In genomic region chr13:99055609-99056321, GRCm38 (mm10) we compare ENCODE assay signal across 7 mouse cellular contexts.
A peak's percentile ranks its signal among the peaks of the same experiment; 100 is the strongest.
DNase-seq lines count a peak whose midpoint lies in the region; ATAC-seq and TF ChIP-seq lines count a peak whose summit lies in the region.

No protein-coding gene starts in this region.

- intact Hi-C loops in heart, postnatal 36 days (cut with DNase I): loop anchor here (5.0 kb wide), 2 partner anchors 67 to 117 kb away; no protein-coding TSS in a partner anchor

- 11% methylated on average over 11 of the region's 11 CpGs for WGBS in olfactory bulb, adult 2 months

- H3K27ac ChIP-seq in embryonic fibroblast, embryonic 13.5 days (ENCODE audit: insufficient read depth, low read length): peak overlapping the region; percentile 74
- peak overlapping the region; percentile 98 for H3K27ac ChIP-seq in olfactory bulb, adult 2 months (ENCODE audit: insufficient read depth, low read depth, low read length)

- no peak overlapping the region for H3K4me3 ChIP-seq in embryonic fibroblast, embryonic 13.5 days (ENCODE audit: insufficient read depth, low read length)
- H3K4me3 ChIP-seq in olfactory bulb, adult 2 months (ENCODE audit: insufficient read depth, low read depth, low read length): peak overlapping the region; percentile 30; the same call in 1 of the 2 replicates

- ATAC-seq in cerebellum, adult (ENCODE audit: insufficient number of reproducible peaks, low FRiP score, low TSS enrichment): no peak

- no peak for TF ChIP-seq CTCF in embryonic fibroblast, embryonic 13.5 days (IDR thresholded peaks at IDR 0.05; ENCODE audit: borderline replicate concordance, insufficient read depth, low read length)
- TF ChIP-seq CTCF in olfactory bulb, adult 2 months (IDR thresholded peaks at IDR 0.05; ENCODE audit: insufficient read depth, low read depth, low read length): no peak

- TF ChIP-seq POLR2A in embryonic fibroblast, embryonic 13.5 days (IDR thresholded peaks at IDR 0.05; ENCODE audit: low read depth, low read length): no peak
- peak; percentile 64 for TF ChIP-seq POLR2A in olfactory bulb, adult 2 months (IDR thresholded peaks at IDR 0.05; ENCODE audit: insufficient read depth, low read depth, low read length)

- H3K4me1 ChIP-seq in embryonic fibroblast, embryonic 13.5 days (ENCODE audit: control insufficient read depth, insufficient read depth, low read length): peaks cover 8% of the 10 kb centered on the region
- peaks cover 34% of the 10 kb centered on the region for H3K4me1 ChIP-seq in olfactory bulb, adult 2 months (ENCODE audit: control insufficient read depth, insufficient read depth, low read length)

- DNase-seq in layer of hippocampus, adult 9-11 months: peak; percentile 22
- no peak for DNase-seq in layer of hippocampus, postnatal 10 days (ENCODE audit: low spot score in 2 of 2)
- DNase-seq in heart, postnatal 36 days: peak; percentile 50
- no peak for DNase-seq in retina, embryonic 14.5 days (ENCODE audit: low spot score)

Comparison
In these comparisons a context has a peak if more than half of its experiments do, and no peak if none do; other contexts are left out.
1. DNase-seq: peak in layer of hippocampus, adult 9-11 months (single experiment) and heart, postnatal 36 days (2 of 2); none in layer of hippocampus, postnatal 10 days (0 of 2) and retina, embryonic 14.5 days (single experiment).